Mouse (Mus musculus) T-helper 17 cell (primary cell): ENCODE data around the gene Uba52.

Experiments used
- in situ Hi-C, 2 experiments: fragments of 300-600 bp; cut with MboI, MseI; formaldehyde crosslinking; loops; 1 replicate in 1 of 2; 2 replicates in 1 of 2; pipeline ENCODE4 v1.15.1; 2025; ENCODE audit warnings: high pct_unique_total_duplicates in 2 of 2

Gene Uba52

GRCm38 (mm10) chr8:70460606-70461005, 50.0 kb downstream of the Uba52 start:
- in situ Hi-C loops = no loop called here

GRCm38 (mm10) chr8:70460199-70460598, 50.4 kb downstream of the Uba52 start:
- in situ Hi-C loops = no loop called here

- in situ Hi-C loops = no loop called here
Measured at GRCm38 (mm10) chr8:70459636-70460035, 51.0 kb downstream of the Uba52 start.

GRCm38 (mm10) chr8:70458462-70458861, 52.1 kb downstream of the Uba52 start:
- in situ Hi-C loops = no loop called here
